Mouse (Mus musculus): ENCODE results near the gene Krtcap2.

Krtcap2 gene

DNA sequence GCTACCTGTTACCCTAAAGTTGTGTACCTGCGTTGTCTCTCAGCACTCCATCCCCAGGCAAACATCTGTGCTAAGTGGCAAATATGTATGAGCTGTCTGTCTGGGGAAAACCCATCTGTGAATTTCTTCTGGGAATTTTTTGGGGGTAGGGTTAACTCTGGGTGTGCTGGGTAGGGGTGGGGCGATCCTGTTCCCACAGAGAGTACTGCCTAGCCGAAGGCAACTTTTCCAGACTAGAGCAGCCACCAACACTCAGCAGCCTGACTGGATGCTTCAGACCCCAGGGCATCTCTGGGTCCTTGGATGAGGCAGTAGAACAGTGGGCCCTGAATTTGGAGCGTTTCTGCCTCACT is 36.5 kb downstream of the Krtcap2 start:
- no peak for DNase-seq

- DNase-seq = no peak
Measured at GRCm38 (mm10) chr3:89284261-89284660, 38.5 kb downstream of the Krtcap2 start.

DNA sequence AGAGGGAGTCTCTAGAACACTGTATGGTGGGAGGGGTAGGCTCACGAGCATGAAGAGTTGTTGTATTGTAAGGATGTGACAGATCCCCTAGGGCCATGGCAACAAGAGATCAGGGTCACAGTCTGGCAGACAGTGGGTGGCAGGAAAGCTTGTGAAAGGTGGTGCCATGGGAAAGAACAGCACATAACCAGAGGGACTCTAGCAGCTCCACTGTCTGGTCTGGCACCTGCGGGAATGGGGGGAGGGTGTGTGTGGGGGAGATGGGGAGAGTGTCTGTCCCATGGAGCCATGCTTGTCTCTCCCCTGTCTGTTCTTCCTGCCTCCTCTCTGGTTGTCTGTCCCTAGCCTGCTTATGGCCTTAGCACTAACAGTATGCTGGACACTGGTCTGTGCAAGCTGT is 39.8 kb downstream of the Krtcap2 start:
- no peak for DNase-seq

DNA sequence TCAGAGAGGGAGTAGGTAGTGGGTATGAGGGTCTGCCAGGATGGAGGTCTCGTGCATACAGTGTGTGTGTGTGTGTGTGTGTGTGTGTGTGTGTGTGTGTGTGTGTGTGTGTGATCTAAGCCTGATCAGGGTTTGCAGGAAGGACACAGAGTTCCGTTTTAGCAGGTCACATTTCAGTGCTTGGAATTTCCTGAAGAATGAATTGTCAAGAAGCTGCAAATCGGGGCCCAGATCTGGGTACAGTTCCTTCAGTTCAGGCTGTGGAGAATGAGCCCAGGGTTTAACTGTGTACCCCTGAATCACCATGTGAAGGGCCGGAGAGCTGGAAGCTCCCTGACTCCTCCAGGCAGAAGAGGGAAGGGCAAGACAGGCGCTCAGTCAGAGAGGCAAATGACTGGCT is 41.5 kb downstream of the Krtcap2 start:
- DNase-seq = no peak

GRCm38 (mm10) chr3:89288503-89288928 is 42.8 kb downstream of the Krtcap2 start:
- peak; percentile 42 for DNase-seq

DNA sequence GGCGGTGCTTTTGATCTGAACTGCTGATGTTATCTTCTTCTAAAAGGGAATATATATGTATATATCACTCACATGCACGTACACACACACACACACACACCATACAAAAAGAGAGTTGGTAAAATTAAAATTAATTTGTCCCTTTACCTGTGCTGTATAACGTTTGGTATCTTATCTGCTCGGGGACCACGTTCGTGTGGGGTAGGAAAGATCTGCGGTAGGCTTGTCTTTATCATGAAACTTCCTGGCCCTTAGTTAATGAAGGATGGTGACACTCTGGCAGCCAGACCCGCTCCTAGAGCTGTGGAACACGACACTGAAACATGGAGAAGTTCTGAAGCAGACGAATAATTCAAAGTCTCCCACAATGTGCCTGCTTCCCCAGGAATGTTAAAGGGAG is 46.1 kb downstream of the Krtcap2 start:
- DNase-seq = no peak

GRCm38 (mm10) chr3:89292303-89292702 is 46.5 kb downstream of the Krtcap2 start:
- DNase-seq = no peak

DNA sequence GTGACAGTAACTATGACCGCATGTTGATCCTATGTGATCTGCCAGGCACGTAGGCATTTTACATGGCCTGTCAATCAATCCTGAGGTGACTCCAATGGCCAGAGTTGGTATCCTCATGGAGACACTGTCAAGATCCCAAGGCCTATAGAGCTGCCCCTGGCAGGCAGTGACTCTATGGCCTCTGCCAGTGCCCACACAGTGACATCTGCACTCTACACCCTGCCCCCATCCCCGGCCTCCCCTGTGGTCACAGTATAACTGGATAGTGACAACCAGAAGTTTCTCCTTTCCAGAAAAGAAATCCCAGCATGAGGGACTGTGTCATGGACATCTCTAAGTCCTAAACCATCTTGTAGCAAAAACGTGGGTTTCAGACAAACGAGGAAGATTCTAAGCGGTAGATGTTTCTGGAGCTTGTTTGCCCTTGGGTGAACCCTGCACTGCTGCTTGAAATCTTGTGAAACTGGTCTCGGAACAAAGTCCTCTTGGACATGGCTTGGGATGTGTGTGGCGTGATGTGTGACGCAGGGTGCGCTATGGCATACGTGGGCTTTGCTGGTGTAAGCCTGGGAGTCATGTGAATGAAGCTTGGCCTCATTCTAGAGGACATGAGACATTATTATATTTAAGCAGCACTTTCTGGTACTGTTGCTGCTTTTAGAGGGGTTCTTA is 47.6 kb downstream of the Krtcap2 start:
- DNase-seq = no peak

DNA sequence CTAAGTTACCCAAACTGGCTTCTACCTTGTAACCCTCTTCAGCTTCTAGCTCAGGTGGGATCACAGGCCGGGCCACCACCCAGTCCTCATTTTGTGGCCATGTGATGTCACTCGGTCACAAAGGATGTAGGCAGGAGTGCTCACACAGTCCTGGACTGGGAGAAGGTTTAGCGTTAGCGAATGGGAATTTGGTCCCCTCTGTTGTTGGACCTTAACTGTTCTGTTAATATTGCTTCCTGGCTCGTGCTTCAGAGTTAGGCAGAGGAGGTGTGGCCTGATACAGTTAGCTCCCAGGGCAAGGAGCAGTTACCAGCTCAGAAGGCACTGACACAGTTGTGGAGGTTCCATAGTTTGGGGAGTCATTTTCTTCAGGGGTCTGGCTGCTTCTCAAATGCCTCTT is 48.4 kb downstream of the Krtcap2 start:
- DNase-seq = no peak

DNA sequence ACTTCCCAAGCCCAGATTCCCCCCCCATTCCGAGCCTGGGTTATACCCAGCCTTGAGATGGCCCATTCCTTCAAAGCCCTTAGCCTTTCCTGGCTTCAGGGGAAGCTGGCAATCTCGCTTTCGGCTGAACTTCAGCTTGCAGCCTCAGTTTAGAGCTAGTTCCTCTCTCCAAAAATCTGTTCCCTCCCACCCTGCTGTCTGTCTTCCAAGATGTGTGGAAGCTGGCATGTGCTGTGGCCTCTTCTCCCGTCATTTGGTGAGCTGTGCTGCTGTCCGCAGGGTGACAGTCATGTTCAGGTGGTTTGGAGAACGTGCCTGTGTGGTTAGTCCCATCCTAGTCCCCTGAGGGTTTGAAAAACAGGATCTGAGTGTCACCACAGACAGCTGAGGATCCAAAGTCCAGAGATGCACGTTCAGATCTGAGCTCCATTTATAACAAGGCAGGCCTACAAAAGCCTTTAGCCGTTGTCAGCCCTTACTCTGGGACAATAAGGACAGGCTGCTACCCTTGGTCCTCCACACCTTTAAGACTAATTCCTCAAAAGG is 50.0 kb downstream of the Krtcap2 start:
- DNase-seq = no peak

DNA sequence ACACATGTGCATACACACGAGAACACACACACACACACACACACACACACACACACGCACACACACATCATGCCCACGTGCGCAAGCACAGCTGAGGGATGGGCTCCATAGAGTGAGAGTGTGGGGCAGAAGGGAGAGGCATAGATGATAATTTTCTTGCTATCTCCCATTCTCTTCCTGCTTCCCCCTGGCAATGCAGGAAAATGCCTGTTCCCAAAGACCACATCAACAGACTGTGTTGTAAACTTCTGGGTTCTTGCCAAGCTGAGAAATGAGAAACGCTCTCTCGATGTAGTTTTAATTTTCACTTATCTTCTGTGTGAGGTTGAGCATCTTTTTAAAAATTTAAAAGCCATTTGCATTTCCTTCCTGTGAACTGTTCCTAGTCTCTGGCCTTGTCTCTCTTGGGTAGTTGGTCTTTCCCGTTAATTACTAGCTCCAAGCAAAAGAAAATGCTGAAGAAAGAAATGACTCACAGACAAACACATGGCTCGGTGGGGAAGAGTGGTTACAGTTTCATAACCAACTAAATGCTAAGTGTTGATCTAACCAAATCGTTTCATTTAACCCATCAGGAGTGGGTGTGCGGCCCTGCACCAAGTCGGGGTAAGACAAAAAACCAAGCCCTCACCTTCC is 51.1 kb downstream of the Krtcap2 start:
- no peak for DNase-seq

- no peak for DNase-seq
Measured at GRCm38 (mm10) chr3:89298908-89299307, 53.1 kb downstream of the Krtcap2 start.

GRCm38 (mm10) chr3:89299499-89299898 is 53.7 kb downstream of the Krtcap2 start:
- peak; percentile 64 for DNase-seq

Measured in kidney, postnatal 10 days (tissue).